Mouse (Mus musculus) lung, postnatal 0 days (tissue): ENCODE data around the gene Tenm3. TPM values are rescaled to one million over a fixed set of nuclear protein-coding genes. Genes with fewer than 3 reads are reported as not detected.
A peak's percentile ranks its signal among the peaks of the same experiment; 100 is the strongest.

Experiments used
- ATAC-seq: fragments of 200-750 bp; cut with Nextera tagmentation; 2 replicates; pipeline ENCODE4 v1.8.0; 2017; ENCODE audit warnings: moderate library complexity
- DNase-seq: peaks from one replicate; pipeline ENCODE4 v3.0.0-alpha.2; 2016; ENCODE audit warnings: low spot score
- H3K27ac ChIP-seq: fragments of 300-500 bp; sonication (generic); 2 replicates; pipeline ENCODE4 v1.5.1; 2014; ENCODE audit warnings: antibody characterized with exemption, mild to moderate bottlenecking, low read length, mixed read lengths
- H3K27me3 ChIP-seq: fragments of 300-500 bp; sonication (generic); replicated peaks from 2 replicates; pipeline ENCODE4 v1.6.1; 2014; ENCODE audit warnings: low read length, mixed read lengths; ENCODE audit not compliant: insufficient read depth
- H3K36me3 ChIP-seq: fragments of 300-500 bp; sonication (generic); 2 replicates; pipeline ENCODE4 v1.6.1; 2014; ENCODE audit warnings: low read length, mixed read lengths; ENCODE audit not compliant: insufficient read depth
- H3K4me1 ChIP-seq: fragments of 300-500 bp; sonication (generic); 2 replicates; pipeline ENCODE4 v1.6.1; 2014; ENCODE audit warnings: antibody characterized with exemption, low read depth, low read length, mixed read lengths; ENCODE audit not compliant: insufficient read depth
- H3K4me2 ChIP-seq: fragments of 300-500 bp; sonication (generic); replicated peaks from 2 replicates; pipeline ENCODE4 v1.6.1; 2014; ENCODE audit warnings: low read depth, mild to moderate bottlenecking, low read length, moderate library complexity, mixed read lengths
- H3K4me3 ChIP-seq: fragments of 300-500 bp; sonication (generic); 2 replicates; pipeline ENCODE4 v1.5.1; 2014; ENCODE audit warnings: low read depth, low read length
- H3K9ac ChIP-seq: fragments of 300-500 bp; sonication (generic); replicated peaks from 2 replicates; pipeline ENCODE4 v1.6.1; 2014; ENCODE audit warnings: low read depth, mild to moderate bottlenecking
- H3K9me3 ChIP-seq: fragments of 300-500 bp; sonication (generic); 2 replicates; pipeline ENCODE4 v1.6.1; 2016; ENCODE audit warnings: low read length, mixed read lengths
- CTCF ChIP-seq: IDR thresholded peaks from 2 replicates; pipeline ENCODE4 v1.5.1; 2016; ENCODE audit warnings: antibody characterized with exemption, mild to moderate bottlenecking
- EP300 ChIP-seq: IDR thresholded peaks from 2 replicates; pipeline ENCODE4 v1.6.1; 2016; ENCODE audit warnings: antibody characterized with exemption, mild to moderate bottlenecking, control low read depth
- WGBS: fragments of 180-500 bp; shearing (Covaris S2); extraction: QIAGEN DNeasy Blood & Tissue Kit; methylation state at CpG from one replicate; pipeline ENCODE4 v1.1.7; 2014; 5-methylcytosine and 5-hydroxymethylcytosine counted together
- polyA plus RNA-seq: library from polyadenylated mRNA; unstranded; fragments of >200 nt; fragmentation: Nextera tagmentation; extraction: Ambion mirVana; gene quantifications from 2 replicates; pipeline ENCODE4 v1.2.1, GENCODE M21; 2015

Tenm3 gene
- polyA plus RNA-seq, 1 experiment from 2014 or later, result 0.78 TPM

GRCm38 (mm10) chr8:48313210-48313984 lies 530.4 kb downstream of the Tenm3 start:
- TF ChIP-seq EP300 (no peak), CTCF (no peak)
- Histone ChIP-seq H3K36me3 (no peaks in the 10 kb centered on the region), H3K9me3 (no peaks in the 10 kb centered on the region), H3K27ac (no peak overlapping the region), H3K9ac (no peak overlapping the region), H3K4me1 (no peaks in the 10 kb centered on the region), H3K27me3 (no peaks in the 10 kb centered on the region), H3K4me2 (no peak overlapping the region), H3K4me3 (no peak overlapping the region)
- DNase-seq, result no peak
- ATAC-seq, result no peak
- WGBS, result 71% methylated on average over 11 of the region's 11 CpGs

DNA sequence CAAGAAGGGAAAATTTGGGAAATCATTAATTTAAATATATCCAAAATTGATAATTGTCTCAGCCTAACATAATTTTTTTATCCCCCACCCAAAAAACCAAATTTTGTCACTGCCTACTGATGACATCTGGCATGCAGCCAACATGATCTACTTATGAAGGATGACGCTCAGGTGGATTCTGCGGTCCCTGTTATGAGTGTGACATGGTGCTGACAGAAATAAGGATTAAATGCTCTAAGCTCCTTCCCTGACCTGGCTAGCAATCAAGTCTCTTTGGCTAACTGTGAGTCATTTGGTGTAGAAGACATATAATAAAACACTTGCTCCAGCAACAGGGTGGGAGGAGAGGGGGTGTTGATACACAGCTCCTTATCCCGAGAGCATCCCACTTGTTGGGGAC lies 532.0 kb downstream of the Tenm3 start:
- no peaks in the 10 kb centered on the region for H3K4me1 ChIP-seq
- no peaks in the 10 kb centered on the region for H3K27me3 ChIP-seq
- no peaks in the 10 kb centered on the region for H3K36me3 ChIP-seq
- no peak overlapping the region for H3K4me2 ChIP-seq
- WGBS, result 61% methylated on average over 3 of the region's 3 CpGs
- H3K9me3 ChIP-seq, result no peaks in the 10 kb centered on the region
- H3K27ac ChIP-seq, result no peak overlapping the region
- TF ChIP-seq CTCF (no peak), EP300 (no peak)
- H3K9ac ChIP-seq, result no peak overlapping the region
- ATAC-seq (no peak), DNase-seq (no peak)
- H3K4me3 ChIP-seq, result no peak overlapping the region

DNA sequence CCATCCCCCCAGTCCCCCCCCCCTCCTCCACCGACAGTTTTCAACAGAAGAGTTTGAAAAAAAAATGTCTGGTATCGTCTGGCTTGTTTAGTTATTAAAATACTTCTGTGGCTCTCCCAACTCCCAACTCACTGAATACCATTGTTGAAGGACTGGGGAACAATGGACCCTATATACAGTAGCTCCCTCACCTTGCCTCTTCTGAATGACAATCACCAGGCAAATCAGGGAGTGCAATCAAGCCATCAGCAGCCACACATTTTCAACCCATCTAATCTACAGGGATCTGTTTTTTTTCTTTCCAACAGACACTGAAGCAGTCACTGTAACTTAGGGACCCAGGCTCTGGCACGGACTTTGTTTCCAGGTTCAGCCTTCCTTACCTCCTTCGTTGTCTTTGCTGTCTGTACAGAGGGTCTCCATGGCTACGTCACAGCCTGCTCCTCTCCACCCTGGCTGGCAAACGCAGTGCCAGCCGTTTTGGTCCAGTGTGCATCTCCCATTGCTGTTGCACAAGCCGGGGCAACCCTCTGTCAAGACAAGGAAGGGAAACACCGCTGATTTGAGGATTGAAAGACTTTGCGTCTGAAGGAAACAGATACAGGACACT lies 533.4 kb downstream of the Tenm3 start:
- TF ChIP-seq EP300 (no peak), CTCF (no peak)
- Histone ChIP-seq H3K9me3 (no peaks in the 10 kb centered on the region), H3K4me1 (no peaks in the 10 kb centered on the region), H3K27me3 (no peaks in the 10 kb centered on the region), H3K27ac (no peak overlapping the region), H3K4me3 (no peak overlapping the region), H3K36me3 (no peaks in the 10 kb centered on the region), H3K4me2 (no peak overlapping the region), H3K9ac (no peak overlapping the region)
- DNase-seq, result no peak
- no peak for ATAC-seq
- WGBS, result 56% methylated on average over 10 of the region's 10 CpGs

GRCm38 (mm10) chr8:48309191-48309987 lies 534.4 kb downstream of the Tenm3 start:
- no peaks in the 10 kb centered on the region for H3K27me3 ChIP-seq
- DNase-seq (peak; percentile 66), ATAC-seq (peak; percentile 74)
- no peaks in the 10 kb centered on the region for H3K36me3 ChIP-seq
- no peak overlapping the region for H3K4me3 ChIP-seq
- WGBS, result 41% methylated on average over 16 of the region's 16 CpGs
- no peak overlapping the region for H3K4me2 ChIP-seq
- no peak overlapping the region for H3K9ac ChIP-seq
- TF ChIP-seq EP300 (no peak), CTCF (no peak)
- H3K27ac ChIP-seq, result no peak overlapping the region
- H3K9me3 ChIP-seq, result no peaks in the 10 kb centered on the region
- no peaks in the 10 kb centered on the region for H3K4me1 ChIP-seq

DNA sequence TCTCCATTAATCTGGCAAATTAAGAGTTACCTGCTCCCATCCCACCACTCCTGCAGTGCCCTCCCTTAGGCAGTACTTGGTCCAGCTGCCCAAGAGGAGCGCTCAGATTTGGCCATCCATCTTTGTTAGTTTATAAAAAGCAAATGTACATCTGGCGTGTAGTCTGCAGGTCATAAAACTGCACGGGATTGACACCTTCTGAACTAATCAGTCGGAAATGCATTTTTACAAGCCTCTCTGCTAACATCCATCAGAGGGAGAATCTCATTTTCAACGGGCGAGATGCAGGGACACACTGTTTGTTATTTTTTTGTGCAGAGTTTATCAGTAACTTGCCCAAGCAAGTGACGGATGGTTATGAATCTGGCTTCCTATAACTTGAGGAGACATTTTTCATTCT lies 539.5 kb downstream of the Tenm3 start:
- H3K27me3 ChIP-seq, result no peaks in the 10 kb centered on the region
- no peaks in the 10 kb centered on the region for H3K4me1 ChIP-seq
- H3K4me3 ChIP-seq, result no peak overlapping the region
- WGBS, result 65% methylated on average over 7 of the region's 7 CpGs
- H3K27ac ChIP-seq, result no peak overlapping the region
- no peaks in the 10 kb centered on the region for H3K9me3 ChIP-seq
- H3K36me3 ChIP-seq, result no peaks in the 10 kb centered on the region
- H3K9ac ChIP-seq, result no peak overlapping the region
- H3K4me2 ChIP-seq, result no peak overlapping the region
- no peak for DNase-seq
- TF ChIP-seq CTCF, result no peak
- TF ChIP-seq EP300, result no peak
- no peak for ATAC-seq

- Histone ChIP-seq H3K4me1 (no peaks in the 10 kb centered on the region), H3K9ac (no peak overlapping the region), H3K4me2 (no peak overlapping the region), H3K27me3 (no peaks in the 10 kb centered on the region), H3K9me3 (no peaks in the 10 kb centered on the region), H3K4me3 (no peak overlapping the region), H3K36me3 (no peaks in the 10 kb centered on the region), H3K27ac (no peak overlapping the region)
- no peak for ATAC-seq
- TF ChIP-seq EP300 (no peak), CTCF (no peak)
- WGBS, result 60% methylated on average over 12 of the region's 12 CpGs
- DNase-seq, result no peak
These were observed 543.1 kb downstream of the Tenm3 start for GRCm38 (mm10) chr8:48300613-48301037.
